Mouse (Mus musculus) ES-Bruce4 (cell line): ENCODE measurements around the gene Plin1.

Experiments
- CTCF ChIP-seq: IDR thresholded peaks from one replicate; pipeline ENCODE4 v1.8.1; 2011; ENCODE audit warnings: low read depth, low read length
- EP300 ChIP-seq: IDR thresholded peaks from 2 replicates; pipeline ENCODE4 v1.6.1; 2011; ENCODE audit warnings: low read depth, low read length; ENCODE audit not compliant: insufficient read depth
- POLR2A ChIP-seq: IDR thresholded peaks from one replicate; pipeline ENCODE4 v1.8.1; 2011; ENCODE audit warnings: low read length; ENCODE audit not compliant: insufficient read depth

DNA sequence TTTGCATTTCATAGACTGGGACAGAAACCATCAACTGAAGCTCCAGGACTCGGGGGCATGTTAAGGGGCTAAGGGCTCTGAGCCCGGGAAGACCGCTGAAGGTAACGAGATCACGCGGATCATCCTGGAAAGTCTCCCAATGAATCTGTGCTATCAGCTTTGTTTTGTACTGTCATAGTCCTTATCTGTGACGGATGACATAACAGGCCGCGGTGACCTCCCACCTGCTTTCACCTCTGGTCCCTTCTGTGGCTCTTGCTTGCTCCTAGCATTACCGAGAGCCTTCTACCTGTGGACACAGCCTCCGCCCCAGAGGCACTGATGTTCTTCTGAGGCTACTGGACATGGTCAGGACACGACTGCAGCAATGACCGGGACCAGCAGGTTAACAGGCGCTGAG, 3.8 kb upstream of the Plin1 start:
- TF ChIP-seq CTCF (no peak), EP300 (no peak), POLR2A (no peak)
